Mouse (Mus musculus) liver, embryonic 16.5 days (tissue): ENCODE data around the gene Cyfip2. TPM values are rescaled to one million over a fixed set of nuclear protein-coding genes. Genes with fewer than 3 reads are reported as not detected.
A peak's percentile ranks its signal among the peaks of the same experiment; 100 is the strongest.

Experiments
- ATAC-seq: fragments of 200-750 bp; cut with Nextera tagmentation; 2 replicates; pipeline ENCODE4 v1.8.0; 2017; ENCODE audit warnings: low read depth, mild to moderate bottlenecking, moderate number of reproducible peaks, moderate library complexity
- H3K27ac ChIP-seq: fragments of 300-500 bp; sonication (generic); 2 replicates; pipeline ENCODE4 v1.5.1; 2014; ENCODE audit warnings: mild to moderate bottlenecking, low read length
- H3K27me3 ChIP-seq: fragments of 300-500 bp; sonication (generic); 2 replicates; pipeline ENCODE4 v1.6.1; 2014; ENCODE audit warnings: low read depth, low read length, mixed read lengths; ENCODE audit not compliant: control insufficient read depth, insufficient read depth
- H3K36me3 ChIP-seq: fragments of 300-500 bp; sonication (generic); 2 replicates; pipeline ENCODE4 v1.6.1; 2014; ENCODE audit warnings: mild to moderate bottlenecking; ENCODE audit not compliant: control insufficient read depth, insufficient read depth
- H3K4me1 ChIP-seq: fragments of 300-500 bp; sonication (generic); 2 replicates; pipeline ENCODE4 v1.6.1; 2014; ENCODE audit warnings: low read depth, low read length, mixed read lengths; ENCODE audit not compliant: control insufficient read depth
- H3K4me2 ChIP-seq: fragments of 300-500 bp; sonication (generic); 2 replicates; pipeline ENCODE4 v1.6.1; 2014; ENCODE audit warnings: low read depth, low read length, mixed read lengths
- H3K4me3 ChIP-seq: fragments of 300-500 bp; sonication (generic); 2 replicates; pipeline ENCODE4 v1.5.1; 2014; ENCODE audit warnings: low read depth, mild to moderate bottlenecking, low read length
- H3K9ac ChIP-seq: fragments of 300-500 bp; sonication (generic); 2 replicates; pipeline ENCODE4 v1.6.1; 2014; ENCODE audit warnings: low read depth, low read length
- H3K9me3 ChIP-seq: fragments of 300-500 bp; sonication (generic); replicated peaks from 2 replicates; pipeline ENCODE4 v1.6.1; 2016; ENCODE audit warnings: low read length; ENCODE audit not compliant: control insufficient read depth
- WGBS: fragments of 180-500 bp; shearing (Covaris S2); extraction: QIAGEN DNeasy Blood & Tissue Kit; methylation state at CpG from one replicate; pipeline ENCODE4 v1.1.7; 2014; ENCODE audit not compliant: insufficient replicate concordance; 5-methylcytosine and 5-hydroxymethylcytosine counted together
- polyA plus RNA-seq: library from polyadenylated mRNA; unstranded; fragments of >200 nt; fragmentation: Nextera tagmentation; extraction: Ambion mirVana; gene quantifications from 2 replicates; pipeline ENCODE4 v1.2.1, GENCODE M21; 2015

Cyfip2 gene
- polyA plus RNA-seq, 1 experiment from 2014 or later = 5.7 TPM

GRCm38 (mm10) chr11:46310647-46311063, 2.0 kb downstream of the Cyfip2 start:
- WGBS = 26% methylated on average over 5 of the region's 5 CpGs
- ATAC-seq = no peak
- Histone ChIP-seq H3K4me1 (peaks cover 10% of the 10 kb centered on the region), H3K36me3 (no peaks in the 10 kb centered on the region), H3K4me3 (peak overlapping the region; percentile 68), H3K4me2 (peak overlapping the region; percentile 79), H3K9me3 (no peaks in the 10 kb centered on the region), H3K27me3 (peaks cover 13% of the 10 kb centered on the region), H3K27ac (no peak overlapping the region), H3K9ac (peak overlapping the region; percentile 59; the same call in 1 of the 2 replicates)

GRCm38 (mm10) chr11:46309808-46310555, 2.7 kb downstream of the Cyfip2 start:
- Histone ChIP-seq H3K4me2 (no peak overlapping the region; the same call in 1 of the 2 replicates), H3K4me3 (no peak overlapping the region), H3K27ac (no peak overlapping the region), H3K9me3 (no peaks in the 10 kb centered on the region), H3K9ac (no peak overlapping the region), H3K27me3 (peaks cover 13% of the 10 kb centered on the region), H3K4me1 (peaks cover 10% of the 10 kb centered on the region), H3K36me3 (no peaks in the 10 kb centered on the region)
- no peak for ATAC-seq
- WGBS = 46% methylated on average over 10 of the region's 10 CpGs

- Histone ChIP-seq H3K27me3 (peaks cover 13% of the 10 kb centered on the region), H3K4me2 (no peak overlapping the region), H3K4me3 (no peak overlapping the region), H3K9ac (no peak overlapping the region), H3K36me3 (no peaks in the 10 kb centered on the region), H3K4me1 (peaks cover 10% of the 10 kb centered on the region), H3K9me3 (no peaks in the 10 kb centered on the region), H3K27ac (no peak overlapping the region)
- 78% methylated on average over 20 of the region's 20 CpGs for WGBS
- ATAC-seq = no peak
These were observed 3.4 kb downstream of the Cyfip2 start for GRCm38 (mm10) chr11:46309111-46309741.

GRCm38 (mm10) chr11:46308271-46308974, 4.2 kb downstream of the Cyfip2 start:
- H3K4me2 ChIP-seq = no peak overlapping the region
- H3K9me3 ChIP-seq = no peaks in the 10 kb centered on the region
- ATAC-seq = no peak
- peaks cover 10% of the 10 kb centered on the region for H3K4me1 ChIP-seq
- peaks cover 13% of the 10 kb centered on the region for H3K27me3 ChIP-seq
- WGBS = 73% methylated on average over 11 of the region's 11 CpGs
- no peak overlapping the region for H3K4me3 ChIP-seq
- H3K27ac ChIP-seq = no peak overlapping the region
- no peaks in the 10 kb centered on the region for H3K36me3 ChIP-seq
- no peak overlapping the region for H3K9ac ChIP-seq

GRCm38 (mm10) chr11:46307768-46308167, 4.9 kb downstream of the Cyfip2 start:
- 73% methylated on average over 7 of the region's 7 CpGs for WGBS

GRCm38 (mm10) chr11:46306776-46307175, 5.9 kb downstream of the Cyfip2 start:
- WGBS = 63% methylated on average over 7 of the region's 7 CpGs
- no peak for ATAC-seq
- H3K9ac ChIP-seq = no peak overlapping the region

More at GRCm38 (mm10) chr11:46307768-46308167, 4.9 kb downstream of the Cyfip2 start:
- Histone ChIP-seq H3K27ac (no peak overlapping the region), H3K4me1 (peaks cover 10% of the 10 kb centered on the region), H3K9me3 (no peaks in the 10 kb centered on the region), H3K27me3 (peaks cover 13% of the 10 kb centered on the region), H3K9ac (no peak overlapping the region), H3K4me3 (no peak overlapping the region), H3K36me3 (no peaks in the 10 kb centered on the region), H3K4me2 (no peak overlapping the region)
- no peak for ATAC-seq

GRCm38 (mm10) chr11:46305881-46306520, 6.7 kb downstream of the Cyfip2 start:
- H3K4me3 ChIP-seq = no peak overlapping the region
- H3K9ac ChIP-seq = no peak overlapping the region
- WGBS = 51% methylated on average over 9 of the region's 9 CpGs
- H3K4me2 ChIP-seq = no peak overlapping the region
- H3K4me1 ChIP-seq = no peaks in the 10 kb centered on the region; the same call in 1 of the 2 replicates
- no peaks in the 10 kb centered on the region for H3K9me3 ChIP-seq
- peaks cover 3% of the 10 kb centered on the region; the same call in 1 of the 2 replicates for H3K27me3 ChIP-seq
- no peak overlapping the region for H3K27ac ChIP-seq
- no peak for ATAC-seq
- no peaks in the 10 kb centered on the region for H3K36me3 ChIP-seq

More at GRCm38 (mm10) chr11:46306776-46307175, 5.9 kb downstream of the Cyfip2 start:
- no peaks in the 10 kb centered on the region for H3K9me3 ChIP-seq
- no peak overlapping the region for H3K4me2 ChIP-seq
- peaks cover 6% of the 10 kb centered on the region for H3K4me1 ChIP-seq
- no peaks in the 10 kb centered on the region for H3K36me3 ChIP-seq
- H3K27me3 ChIP-seq = peaks cover 11% of the 10 kb centered on the region
- no peak overlapping the region for H3K4me3 ChIP-seq
- no peak overlapping the region for H3K27ac ChIP-seq

GRCm38 (mm10) chr11:46304864-46305710, 7.6 kb downstream of the Cyfip2 start:
- no peaks in the 10 kb centered on the region for H3K27me3 ChIP-seq
- no peaks in the 10 kb centered on the region; the same call in 1 of the 2 replicates for H3K4me1 ChIP-seq
- no peak overlapping the region for H3K4me3 ChIP-seq
- H3K9ac ChIP-seq = no peak overlapping the region
- WGBS = 66% methylated on average over 9 of the region's 9 CpGs
- H3K9me3 ChIP-seq = no peaks in the 10 kb centered on the region
- no peak overlapping the region for H3K27ac ChIP-seq
- no peak for ATAC-seq
- no peaks in the 10 kb centered on the region for H3K36me3 ChIP-seq
- no peak overlapping the region for H3K4me2 ChIP-seq
